Mouse (Mus musculus) left cerebral cortex, adult 2 months (tissue): ENCODE measurements around the gene Ccdc189. TPM values are rescaled to one million over a fixed set of nuclear protein-coding genes. Genes with fewer than 3 reads are reported as not detected.
"Not testable (repeated sequence)": the region's sequence is repeated elsewhere in the genome, so short reads cannot be mapped to it uniquely, and the experiment has no call there.

Experiments
- DNase-seq, 2 experiments: peaks; one replicate each; pipeline ENCODE4 v3.0.0; 2021 to 2022; ENCODE audit warnings: low spot score in 2 of 2, mixed read lengths in 1 of 2; ENCODE audit errors: extremely low spot score in 1 of 2
- H3K27ac ChIP-seq: fragments of 200-600 bp; 2 replicates; pipeline ENCODE4 v1.8.1; 2022
- H3K4me3 ChIP-seq: fragments of 200-600 bp; 2 replicates; pipeline ENCODE4 v1.8.1; 2022
- CTCF ChIP-seq: fragments of 200-600 bp; IDR thresholded peaks from 2 replicates; pipeline ENCODE4 v1.8.1; 2022; ENCODE audit warnings: antibody characterized with exemption, mild to moderate bottlenecking, moderate library complexity
- intact Hi-C: fragments of 180-260 bp; cut with DNase I; formaldehyde crosslinking; loops from one replicate; pipeline ENCODE4 v1.15.1; 2025
- long read RNA-seq, 2 experiments: library from polyadenylated mRNA; stranded (forward); transcript quantifications; one replicate each; pipeline ENCODE4 v2.0.0; 2021; ENCODE audit warnings: borderline mapping rate in 2 of 2
- total RNA-seq, 2 experiments: library from RNA; stranded (reverse); gene quantifications; 2 replicates each; pipeline ENCODE4 v1.2.3; 2021

The Ccdc189 gene
- 10 to 100 TPM in 1 of 2 experiments, 1 to 10 TPM in 1; 9.4 to 10.8 TPM for total RNA-seq
- long read RNA-seq, experiment 1, transcript Ccdc189-201 (9 exons, 2,536 nt): major isoform, 5 of 8 reads
- long read RNA-seq, experiment 1, partial matches to known transcripts: 0 of 8 reads
- long read RNA-seq, experiment 1, other reads (novel, unspliced or antisense): 2 of 8 reads
- long read RNA-seq, experiment 2, partial matches to known transcripts: 0 of 10 reads
- long read RNA-seq, experiment 2, other reads (novel, unspliced or antisense): 5 of 10 reads

GRCm38 (mm10) chr7:127588011-127588871 is at the start of gene Ccdc189, which contains the start of gene Rnf40:
Gene Ccdc189 (minus strand): TSS chr7:127588595.
Gene Rnf40 (plus strand): TSS chr7:127588767.
- TF ChIP-seq CTCF: no peak; the same call in 1 of the 2 replicates
- Histone ChIP-seq H3K27ac (peak within 1 kb of the TSS; percentile 88), H3K4me3 (peak within 1 kb of the TSS; percentile 91)
- peak; percentile 90 to 93 for DNase-seq
- intact Hi-C loops: loop anchor here (2.0 kb wide), 1 partner anchor 75 kb away; no protein-coding TSS in a partner anchor

GRCm38 (mm10) chr7:127636963-127637362 is 48.6 kb upstream of the Ccdc189 start:
- TF ChIP-seq CTCF: no peak
- DNase-seq: peak; percentile 77 to 79
- peak overlapping the region; percentile 66 for H3K27ac ChIP-seq
- intact Hi-C loops: loop anchor here (5.0 kb wide), 1 partner anchor 290 kb away; the partner anchor contains the start of gene Zfp768
- H3K4me3 ChIP-seq: peak overlapping the region; percentile 58

DNA sequence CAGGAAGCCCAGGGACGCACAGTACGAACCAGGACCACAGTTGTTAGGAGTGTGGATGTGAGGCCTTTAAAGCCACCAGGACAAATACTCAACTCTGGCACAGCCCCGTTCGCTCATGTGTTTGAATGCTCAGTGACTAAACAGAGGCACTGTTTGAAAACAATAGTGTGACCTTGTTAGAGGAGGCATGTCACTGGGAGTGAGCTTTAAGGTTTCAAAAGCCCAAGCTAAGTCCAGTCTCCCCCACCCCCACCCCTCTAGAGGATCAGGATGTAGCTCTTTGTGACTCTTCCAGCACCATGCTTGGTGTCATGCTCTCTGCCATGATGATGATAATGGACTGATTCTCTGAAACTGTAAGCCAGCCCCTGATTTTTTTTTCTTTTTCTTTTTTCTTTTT is 43.0 kb upstream of the Ccdc189 start:
- intact Hi-C loops: no loop called here
- TF ChIP-seq CTCF: no peak
- DNase-seq: no peak
- no peak overlapping the region for H3K4me3 ChIP-seq
- no peak overlapping the region for H3K27ac ChIP-seq

DNA sequence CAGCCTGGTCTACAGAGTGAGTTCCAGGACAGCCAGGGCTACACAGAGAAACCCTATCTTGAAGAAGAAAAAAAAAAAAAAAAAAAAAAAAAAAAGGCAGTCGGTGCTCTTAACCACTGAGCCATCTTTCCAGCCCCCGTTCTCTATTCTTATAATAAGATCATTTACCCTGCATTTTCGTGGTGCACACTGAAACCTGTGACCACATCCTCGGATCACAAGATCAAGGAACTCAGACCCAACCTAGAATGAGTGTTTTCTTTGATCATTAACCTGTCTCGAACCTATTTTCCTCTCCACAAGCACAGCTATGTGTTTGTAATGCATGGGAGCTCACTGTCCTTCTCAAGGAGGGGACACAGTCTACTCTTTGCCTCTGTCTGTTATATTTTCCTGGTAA is 40.3 kb upstream of the Ccdc189 start:
- intact Hi-C loops: no loop called here

DNA sequence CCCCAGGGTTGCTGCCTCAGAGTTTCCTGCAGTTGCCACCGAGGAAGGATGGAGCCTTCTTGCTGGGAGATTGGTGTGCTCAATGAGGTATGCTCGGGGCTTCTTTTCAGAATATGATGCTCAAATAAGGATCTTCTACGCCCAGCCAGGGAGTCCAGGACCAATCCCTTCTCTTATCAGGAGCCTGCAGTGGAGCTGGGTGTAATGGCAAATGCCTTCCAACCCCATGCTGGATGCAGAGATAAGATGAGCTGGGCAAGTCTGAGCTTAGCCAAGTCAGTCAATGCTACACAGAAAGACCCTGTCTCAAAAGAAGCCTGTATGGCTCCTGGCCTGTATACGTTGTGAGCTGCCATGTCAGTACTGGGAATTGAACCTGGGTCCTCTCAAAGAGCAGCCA is 38.1 kb upstream of the Ccdc189 start:
- Histone ChIP-seq H3K27ac (no peak overlapping the region), H3K4me3 (no peak overlapping the region)
- no peak for TF ChIP-seq CTCF
- DNase-seq: no peak
- intact Hi-C loops: no loop called here

More for the DNA sequence above, 40.3 kb upstream of the Ccdc189 start:
- TF ChIP-seq CTCF: no peak
- Histone ChIP-seq H3K4me3 (no peak overlapping the region), H3K27ac (no peak overlapping the region)
- DNase-seq: no peak

DNA sequence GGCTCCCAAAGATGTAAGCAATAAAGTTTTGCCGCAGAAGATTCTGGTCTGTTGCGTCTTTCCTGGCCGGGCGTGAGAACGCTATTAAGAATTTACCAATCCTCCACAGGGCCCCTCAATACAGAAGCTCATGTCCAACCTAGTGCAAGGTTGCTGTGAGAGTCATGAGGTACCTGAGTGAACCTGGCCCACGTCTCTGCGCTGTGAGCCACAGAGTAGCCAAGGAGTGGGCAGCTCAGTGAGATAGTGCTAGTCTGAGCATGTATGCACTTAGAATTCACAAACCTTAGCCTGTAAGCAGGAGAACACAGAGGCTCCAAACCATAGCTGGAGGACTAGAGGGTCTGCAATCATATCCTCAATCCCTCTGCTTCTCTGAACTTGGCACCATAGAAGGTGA is 37.6 kb upstream of the Ccdc189 start:
- intact Hi-C loops: no loop called here
- no peak for DNase-seq
- TF ChIP-seq CTCF: no peak
- H3K4me3 ChIP-seq: no peak overlapping the region
- H3K27ac ChIP-seq: no peak overlapping the region

- H3K27ac ChIP-seq, H3K4me3 ChIP-seq, DNase-seq, intact Hi-C loops: not testable (repeated sequence)
These were observed 30.0 kb upstream of the Ccdc189 start for GRCm38 (mm10) chr7:127618402-127618801.

GRCm38 (mm10) chr7:127617962-127618361 is 29.6 kb upstream of the Ccdc189 start:
- DNase-seq: no peak
- intact Hi-C loops: no loop called here
- Histone ChIP-seq H3K4me3 (no peak overlapping the region), H3K27ac (no peak overlapping the region)
- TF ChIP-seq CTCF: no peak

- no peak for TF ChIP-seq CTCF
- intact Hi-C loops: no loop called here
- no peak overlapping the region for H3K27ac ChIP-seq
These were observed 28.5 kb upstream of the Ccdc189 start for GRCm38 (mm10) chr7:127616881-127617280.

GRCm38 (mm10) chr7:127616336-127616735 is 27.9 kb upstream of the Ccdc189 start:
- H3K4me3 ChIP-seq: no peak overlapping the region
- intact Hi-C loops: no loop called here
- DNase-seq: no peak
- no peak for TF ChIP-seq CTCF
- no peak overlapping the region for H3K27ac ChIP-seq

More at GRCm38 (mm10) chr7:127616881-127617280, 28.5 kb upstream of the Ccdc189 start:
- no peak overlapping the region for H3K4me3 ChIP-seq
- DNase-seq: no peak

GRCm38 (mm10) chr7:127614891-127615843 is 26.8 kb upstream of the Ccdc189 start, which contains the start of gene Zfp629:
Gene Zfp629 (minus strand): TSS chr7:127615797.
- Histone ChIP-seq H3K4me3 (peak within 1 kb of the TSS; percentile 98), H3K27ac (peak within 1 kb of the TSS; percentile 91)
- DNase-seq: peak; percentile 69 to 76
- TF ChIP-seq CTCF: no peak
- intact Hi-C loops: no loop called here
